Mouse (Mus musculus): ENCODE measurements around the gene Lrba. TPM values are rescaled to one million over a fixed set of nuclear protein-coding genes. Genes with fewer than 3 reads are reported as not detected.

Lrba gene
- total and polyA plus RNA-seq, 3 experiments, result 12.3 to 22.6 (median 13.8) TPM

GRCm38 (mm10) chr3:86711530-86711929 is 487.1 kb downstream of the Lrba start:
- Histone ChIP-seq H3K27me3 (replicated peaks) (no peaks in the 10 kb centered on the region), H3K36me3 (replicated peaks in 1 of 2; ENCODE audit: control insufficient read depth in 1 of 2, insufficient read depth in 1 of 2, low read length in 1 of 2) (peaks cover 0 to 2% of the 10 kb centered on the region in 2 experiments), H3K9me3 (replicated peaks; ENCODE audit: low read length) (no peaks in the 10 kb centered on the region), H3K9ac (ENCODE audit: insufficient read depth, low read depth) (no peak overlapping the region), H3K4me1 (ENCODE audit: control insufficient read depth in 1 of 2, insufficient read depth in 2 of 2) (no peaks in the 10 kb centered on the region), H3K79me2 (replicated peaks; ENCODE audit: control insufficient read depth, extremely low read depth, insufficient read depth, poor library complexity, severe bottlenecking) (no peaks in the 10 kb centered on the region), H3K4me2 (ENCODE audit: insufficient read depth, low read depth, poor library complexity, severe bottlenecking) (no peak overlapping the region), H3K27ac (ENCODE audit: insufficient read depth, low read depth) (no peak overlapping the region), H3K4me3 (replicated peaks in 1 of 3; ENCODE audit: low read depth in 2 of 3, low read length in 2 of 3, poor library complexity in 1 of 3) (no peak overlapping the region)
- dilution Hi-C loops (cut with MboI; ENCODE audit: extremely low pct_ligation_motif_present, extremely low pct_unique_long_range_greater_than_20kb, low sequenced_read_pairs) (no loop called here), in situ Hi-C loops (cut with MboI; ENCODE audit: low pct_ligation_motif_present, low pct_unique_long_range_greater_than_20kb, low sequenced_read_pairs) (no loop called here)
- TF ChIP-seq E2F4 (IDR thresholded peaks at IDR 0.05; ENCODE audit: insufficient replicate concordance, low read depth, low read length), result no peak
- no peak for TF ChIP-seq IRF4 (IDR thresholded peaks at IDR 0.05; ENCODE audit: low read depth, low read length)
- TF ChIP-seq ZMIZ1 (IDR thresholded peaks at IDR 0.05; ENCODE audit: low read depth, low read length), result no peak
- TF ChIP-seq TBP (conservative IDR thresholded peaks at IDR 0.05; ENCODE audit: low read depth, low read length), result no peak
- no peak for TF ChIP-seq CHD1 (IDR thresholded peaks at IDR 0.05; ENCODE audit: low read depth, low read length)
- TF ChIP-seq MEF2A (IDR thresholded peaks at IDR 0.05; ENCODE audit: borderline replicate concordance, low read depth, low read length), result no peak
- TF ChIP-seq GABPA (IDR thresholded peaks at IDR 0.05; ENCODE audit: insufficient replicate concordance, low read depth, low read length), result no peak
- no peak for TF ChIP-seq UBTF (IDR thresholded peaks at IDR 0.05; ENCODE audit: low read depth, low read length)
- no peak for TF ChIP-seq RCOR1 (conservative IDR thresholded peaks at IDR 0.05; ENCODE audit: low read depth, low read length)
- no peak for DNase-seq (ENCODE audit: extremely low read depth)

GRCm38 (mm10) chr3:86712758-86713157 is 488.3 kb downstream of the Lrba start:
- Histone ChIP-seq H3K27ac (ENCODE audit: insufficient read depth, low read depth) (no peak overlapping the region), H3K27me3 (replicated peaks) (no peaks in the 10 kb centered on the region), H3K4me3 (replicated peaks in 1 of 3; ENCODE audit: low read depth in 2 of 3, low read length in 2 of 3, poor library complexity in 1 of 3) (no peak overlapping the region), H3K4me1 (ENCODE audit: control insufficient read depth in 1 of 2, insufficient read depth in 2 of 2) (peaks cover 2% of the 10 kb centered on the region in 2 experiments), H3K9me3 (replicated peaks; ENCODE audit: low read length) (no peaks in the 10 kb centered on the region), H3K9ac (ENCODE audit: insufficient read depth, low read depth) (no peak overlapping the region), H3K36me3 (replicated peaks in 1 of 2; ENCODE audit: control insufficient read depth in 1 of 2, insufficient read depth in 1 of 2, low read length in 1 of 2) (peaks cover 0 to 2% of the 10 kb centered on the region in 2 experiments), H3K79me2 (replicated peaks; ENCODE audit: control insufficient read depth, extremely low read depth, insufficient read depth, poor library complexity, severe bottlenecking) (no peaks in the 10 kb centered on the region), H3K4me2 (ENCODE audit: insufficient read depth, low read depth, poor library complexity, severe bottlenecking) (no peak overlapping the region)
- dilution Hi-C loops (cut with MboI; ENCODE audit: extremely low pct_ligation_motif_present, extremely low pct_unique_long_range_greater_than_20kb, low sequenced_read_pairs) (no loop called here), in situ Hi-C loops (cut with MboI; ENCODE audit: low pct_ligation_motif_present, low pct_unique_long_range_greater_than_20kb, low sequenced_read_pairs) (no loop called here)
- TF ChIP-seq HCFC1 (IDR thresholded peaks at IDR 0.05; ENCODE audit: low read depth, low read length) (no peak), USF1 (IDR thresholded peaks at IDR 0.05; ENCODE audit: low read depth, low read length) (no peak), JUN (IDR thresholded peaks at IDR 0.05; ENCODE audit: insufficient read depth, low read depth, low read length) (no peak), MAFK (IDR thresholded peaks at IDR 0.05; ENCODE audit: insufficient replicate concordance, low read length) (no peak), MAX (IDR thresholded peaks at IDR 0.05; ENCODE audit: low read length) (no peak), CHD2 (IDR thresholded peaks at IDR 0.05; ENCODE audit: low read length) (no peak), IRF4 (IDR thresholded peaks at IDR 0.05; ENCODE audit: low read depth, low read length) (no peak), TBP (conservative IDR thresholded peaks at IDR 0.05; ENCODE audit: low read depth, low read length) (no peak), MYC (IDR thresholded peaks at IDR 0.05; ENCODE audit: low read depth, low read length) (no peak), NELFE (IDR thresholded peaks at IDR 0.05; ENCODE audit: low read depth, low read length) (no peak), KAT2A (IDR thresholded peaks at IDR 0.05; ENCODE audit: insufficient replicate concordance, low read length) (no peak), SMC3 (IDR thresholded peaks at IDR 0.05; ENCODE audit: low read depth, low read length) (no peak), UBTF (IDR thresholded peaks at IDR 0.05; ENCODE audit: low read depth, low read length) (no peak), EP300 (IDR thresholded peaks at IDR 0.05; ENCODE audit: low read length) (no peak), USF2 (conservative IDR thresholded peaks at IDR 0.05; ENCODE audit: low read depth, low read length) (no peak), MEF2A (IDR thresholded peaks at IDR 0.05; ENCODE audit: borderline replicate concordance, low read depth, low read length) (no peak), ELF1 (IDR thresholded peaks at IDR 0.05; ENCODE audit: low read depth, low read length) (no peak), JUND (conservative IDR thresholded peaks at IDR 0.05; ENCODE audit: low read depth, low read length) (no peak), ETS1 (conservative IDR thresholded peaks at IDR 0.05; ENCODE audit: low read depth, low read length) (no peak), POLR2A (IDR thresholded peaks at IDR 0.05; ENCODE audit: low read depth, low read length) (no peak)
- no peak for DNase-seq (ENCODE audit: extremely low read depth)

Data from CH12.LX (cell line).